Mouse (Mus musculus) limb, embryonic 15.5 days (tissue): ENCODE results near the gene Cyp4f17. TPM values are rescaled to one million over a fixed set of nuclear protein-coding genes. Genes with fewer than 3 reads are reported as not detected.

Source experiments
- ATAC-seq: fragments of 200-750 bp; cut with Nextera tagmentation; 2 replicates; pipeline ENCODE4 v1.8.0; 2017; ENCODE audit warnings: low read depth, moderate TSS enrichment; ENCODE audit not compliant: insufficient number of reproducible peaks, low FRiP score, low TSS enrichment
- H3K27ac ChIP-seq: fragments of 300-500 bp; sonication (generic); 2 replicates; pipeline ENCODE4 v1.5.1; 2015; ENCODE audit warnings: moderate library complexity, mild to moderate bottlenecking, inconsistent platforms
- H3K27me3 ChIP-seq: fragments of 300-500 bp; sonication (generic); 2 replicates; pipeline ENCODE4 v1.6.1; 2015; ENCODE audit warnings: inconsistent platforms
- H3K36me3 ChIP-seq: fragments of 300-500 bp; sonication (generic); 2 replicates; pipeline ENCODE4 v1.6.1; 2015; ENCODE audit warnings: inconsistent platforms
- H3K4me1 ChIP-seq: fragments of 300-500 bp; sonication (generic); 2 replicates; pipeline ENCODE4 v1.6.1; 2015; ENCODE audit warnings: inconsistent platforms
- H3K4me2 ChIP-seq: fragments of 300-500 bp; sonication (generic); 2 replicates; pipeline ENCODE4 v1.6.1; 2015; ENCODE audit warnings: mild to moderate bottlenecking, inconsistent platforms
- H3K4me3 ChIP-seq: fragments of 300-500 bp; sonication (generic); 2 replicates; pipeline ENCODE4 v1.5.1; 2015; ENCODE audit warnings: mild to moderate bottlenecking, inconsistent platforms
- H3K9ac ChIP-seq: fragments of 300-500 bp; sonication (generic); 2 replicates; pipeline ENCODE4 v1.6.1; 2015; ENCODE audit warnings: inconsistent platforms
- H3K9me3 ChIP-seq: fragments of 300-500 bp; sonication (generic); 2 replicates; pipeline ENCODE4 v1.6.1; 2016; ENCODE audit warnings: inconsistent platforms
- WGBS: fragments of 180-500 bp; shearing (Covaris S2); methylation state at CpG from one replicate; pipeline ENCODE4 v1.1.7; 2015; 5-methylcytosine and 5-hydroxymethylcytosine counted together
- polyA plus RNA-seq: library from polyadenylated mRNA; unstranded; fragments of >200 nt; fragmentation: Nextera tagmentation; extraction: Ambion mirVana; gene quantifications from 2 replicates; pipeline ENCODE4 v1.2.1, GENCODE M21; 2015

Cyp4f17 gene
- 12.6 and 12.9 TPM in 2 replicates for polyA plus RNA-seq

DNA sequence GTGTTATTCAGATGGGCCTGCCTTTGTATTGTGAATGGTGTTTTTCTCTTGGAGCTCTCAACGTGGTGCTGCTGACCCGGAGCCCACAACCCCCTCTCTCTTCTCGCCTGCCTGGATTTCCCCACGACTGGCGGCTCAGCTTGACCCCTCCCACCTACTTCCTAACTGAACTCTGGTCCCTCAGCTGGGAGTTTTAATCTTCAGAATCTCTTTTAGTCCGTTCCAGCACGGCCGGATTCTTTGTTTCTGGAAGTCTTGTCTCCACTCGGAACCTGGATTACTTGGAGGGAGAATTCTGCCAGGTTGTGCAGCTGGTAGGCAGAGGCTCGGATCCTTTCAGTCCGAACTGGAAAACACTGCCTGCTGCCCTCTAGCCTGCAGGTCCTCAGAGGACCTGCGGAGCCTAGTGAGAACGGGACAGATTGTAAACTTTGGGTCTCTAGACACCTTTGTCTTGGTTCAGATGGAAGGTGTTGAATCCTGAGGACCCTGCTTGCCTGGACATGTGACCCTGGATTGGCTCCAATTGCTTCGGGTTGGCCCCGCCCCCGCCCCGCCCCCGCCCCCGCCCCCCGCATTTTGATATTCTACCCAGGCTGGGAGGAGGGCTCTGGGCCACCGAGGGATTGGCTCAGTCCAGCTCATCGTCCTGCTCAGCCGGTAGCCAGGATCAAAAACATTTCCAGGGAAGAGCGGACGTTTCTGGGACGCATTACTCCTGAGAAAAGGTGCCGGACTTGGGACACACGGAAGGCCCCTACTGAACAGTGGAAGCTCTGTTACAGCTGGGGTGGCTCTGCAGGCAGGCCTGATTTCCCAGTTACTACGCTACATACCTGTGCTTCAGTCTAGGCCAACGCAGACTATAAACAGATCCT, at the start of gene Cyp4f17:
Cyp4f17 (plus strand) TSS at position 200 of the 878 bp plus-strand sequence.
- WGBS = under 1% methylated on average over 30 of the region's 30 CpGs
- Histone ChIP-seq H3K27me3 (no peaks in the 10 kb centered on the region), H3K4me2 (peak within 1 kb of the TSS; percentile 79), H3K9ac (peak within 1 kb of the TSS; percentile 50), H3K36me3 (peaks cover 12% of the 10 kb centered on the region), H3K9me3 (no peaks in the 10 kb centered on the region), H3K27ac (peak within 1 kb of the TSS; percentile 82), H3K4me1 (peaks cover 18% of the 10 kb centered on the region), H3K4me3 (peak within 1 kb of the TSS; percentile 52)
- peak; percentile 75 for ATAC-seq

DNA sequence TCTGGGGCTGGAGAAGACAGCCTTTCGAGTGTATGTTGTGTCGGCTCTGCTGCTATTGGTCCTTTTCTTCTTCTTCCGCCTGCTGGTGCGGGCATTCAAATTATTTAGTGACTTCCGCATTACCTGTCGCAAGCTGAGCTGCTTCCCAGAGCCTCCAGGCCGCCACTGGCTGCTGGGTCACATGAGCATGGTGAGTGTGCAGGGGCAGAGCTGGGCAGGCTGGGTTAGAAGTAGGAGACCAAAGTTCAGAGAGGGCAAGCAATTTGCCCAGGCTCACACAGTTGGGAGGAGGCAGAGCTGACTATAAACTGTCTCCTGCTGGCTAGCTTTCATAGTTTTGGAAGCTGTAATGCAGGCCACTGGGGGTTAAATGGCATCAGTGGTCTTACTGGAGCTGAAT, 37.4 kb upstream of the Cyp4f17 start:
- Histone ChIP-seq H3K27ac (no peak overlapping the region), H3K9ac (no peak overlapping the region), H3K27me3 (no peaks in the 10 kb centered on the region), H3K36me3 (no peaks in the 10 kb centered on the region), H3K4me3 (no peak overlapping the region), H3K9me3 (no peaks in the 10 kb centered on the region), H3K4me2 (no peak overlapping the region), H3K4me1 (no peaks in the 10 kb centered on the region)
- ATAC-seq = no peak
- 48% methylated on average over 7 of the region's 7 CpGs for WGBS

DNA sequence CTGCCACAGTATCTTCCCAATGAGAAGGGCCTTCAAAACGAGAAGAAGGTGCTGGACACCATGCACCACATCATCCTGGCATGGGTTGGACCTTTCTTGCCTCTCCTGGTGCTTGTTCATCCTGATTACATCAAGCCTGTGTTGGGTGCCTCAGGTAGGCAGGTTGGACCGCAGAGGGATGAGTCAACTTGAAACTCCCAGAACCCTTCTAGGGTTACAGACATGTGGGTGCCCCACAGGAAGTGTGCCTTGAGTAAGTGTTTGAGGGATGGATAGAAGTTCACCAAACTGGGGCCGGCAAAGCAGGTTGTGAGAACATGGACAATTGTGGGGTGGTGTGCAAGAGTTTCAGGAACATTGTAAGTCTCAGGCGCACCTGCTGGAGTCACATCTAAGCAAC, 35.1 kb upstream of the Cyp4f17 start:
- 73% methylated on average over 4 of the region's 4 CpGs for WGBS
- no peaks in the 10 kb centered on the region for H3K36me3 ChIP-seq
- H3K27ac ChIP-seq = no peak overlapping the region
- no peaks in the 10 kb centered on the region for H3K4me1 ChIP-seq
- no peaks in the 10 kb centered on the region for H3K27me3 ChIP-seq
- no peak overlapping the region for H3K9ac ChIP-seq
- no peak overlapping the region for H3K4me3 ChIP-seq
- no peak for ATAC-seq
- H3K9me3 ChIP-seq = no peaks in the 10 kb centered on the region
- H3K4me2 ChIP-seq = no peak overlapping the region

DNA sequence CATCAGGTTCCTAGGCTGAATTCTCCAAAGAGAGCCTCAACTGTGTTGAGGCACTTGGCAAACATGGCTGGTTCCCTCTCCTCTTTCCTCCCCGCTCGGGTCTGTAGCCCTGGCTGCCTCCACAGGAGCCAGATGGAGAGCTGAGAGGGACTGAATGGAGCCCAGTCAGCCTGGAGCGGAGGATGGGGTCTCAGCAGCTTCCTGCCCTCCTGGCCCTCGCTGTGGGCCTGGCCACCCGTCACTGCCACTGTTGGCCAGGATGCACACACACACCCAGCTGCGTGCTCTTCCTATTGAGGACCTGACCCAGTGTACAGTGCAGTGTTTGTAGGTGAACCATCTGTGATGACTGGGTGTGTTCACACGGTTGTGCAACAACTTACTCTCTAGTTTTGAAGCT, 33.7 kb upstream of the Cyp4f17 start:
- Histone ChIP-seq H3K4me1 (no peaks in the 10 kb centered on the region), H3K36me3 (no peaks in the 10 kb centered on the region), H3K27ac (no peak overlapping the region), H3K4me3 (no peak overlapping the region), H3K27me3 (no peaks in the 10 kb centered on the region), H3K9me3 (no peaks in the 10 kb centered on the region), H3K4me2 (no peak overlapping the region), H3K9ac (no peak overlapping the region)
- no peak for ATAC-seq
- WGBS = 52% methylated on average over 7 of the region's 7 CpGs

DNA sequence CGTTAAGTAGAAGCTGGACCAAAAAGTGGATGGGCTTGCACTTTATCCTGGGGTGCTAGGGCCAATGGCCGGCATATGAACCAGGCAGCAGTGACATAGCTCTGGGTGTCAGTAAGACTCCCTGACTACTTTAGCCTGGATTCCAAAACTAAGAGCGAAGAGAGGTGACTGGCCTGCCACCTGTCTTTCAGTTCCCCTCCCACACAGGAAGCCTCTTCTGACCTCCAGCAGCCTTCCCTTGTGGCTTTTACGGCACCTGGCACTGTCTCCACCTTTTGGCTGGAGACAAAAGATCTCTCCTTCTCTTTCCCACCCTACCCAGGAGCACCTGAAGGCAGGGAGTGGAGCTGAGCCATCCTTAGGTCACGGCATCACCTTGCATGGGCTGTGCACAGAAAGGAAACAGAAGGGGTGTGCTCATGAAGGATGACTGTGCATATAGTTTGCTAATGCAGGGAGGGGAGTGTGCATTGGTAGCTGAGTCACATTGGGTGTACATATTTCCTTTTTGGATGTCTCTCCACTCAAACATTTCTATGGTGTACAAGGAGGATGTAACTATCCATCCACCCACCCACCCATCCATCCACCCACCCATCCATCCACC, 30.8 kb upstream of the Cyp4f17 start:
- no peaks in the 10 kb centered on the region for H3K36me3 ChIP-seq
- no peak overlapping the region for H3K9ac ChIP-seq
- no peak for ATAC-seq
- H3K9me3 ChIP-seq = no peaks in the 10 kb centered on the region
- H3K27me3 ChIP-seq = no peaks in the 10 kb centered on the region
- WGBS = 76% methylated on average over 5 of the region's 5 CpGs
- no peak overlapping the region for H3K4me2 ChIP-seq
- H3K4me3 ChIP-seq = no peak overlapping the region
- no peak overlapping the region for H3K27ac ChIP-seq
- H3K4me1 ChIP-seq = no peaks in the 10 kb centered on the region

DNA sequence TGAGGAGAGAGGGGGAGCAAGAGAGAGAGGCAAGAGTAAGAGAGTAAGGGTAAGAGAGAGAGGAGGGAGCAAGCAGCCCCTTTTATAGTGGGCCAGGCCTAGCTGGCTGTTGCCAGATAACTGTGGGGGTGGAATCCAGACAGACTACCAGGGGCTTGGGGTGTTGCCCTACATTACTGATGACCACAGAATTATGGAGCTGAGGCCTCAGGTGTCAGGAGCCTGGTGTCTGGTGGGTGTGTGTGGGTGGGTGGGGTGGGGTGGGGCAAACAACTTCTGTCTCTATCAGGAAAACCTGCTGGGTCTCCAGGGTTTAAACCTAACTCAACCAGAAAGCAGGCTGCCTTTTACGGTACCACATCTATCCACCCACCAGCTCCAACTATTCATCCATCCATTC, 28.6 kb upstream of the Cyp4f17 start:
- Histone ChIP-seq H3K27ac (no peak overlapping the region), H3K4me3 (no peak overlapping the region), H3K36me3 (no peaks in the 10 kb centered on the region), H3K4me1 (no peaks in the 10 kb centered on the region), H3K4me2 (no peak overlapping the region), H3K9ac (no peak overlapping the region), H3K9me3 (no peaks in the 10 kb centered on the region), H3K27me3 (peaks cover 14% of the 10 kb centered on the region)
- 91% methylated on average over 1 of the region's 1 CpGs for WGBS
- ATAC-seq = no peak

DNA sequence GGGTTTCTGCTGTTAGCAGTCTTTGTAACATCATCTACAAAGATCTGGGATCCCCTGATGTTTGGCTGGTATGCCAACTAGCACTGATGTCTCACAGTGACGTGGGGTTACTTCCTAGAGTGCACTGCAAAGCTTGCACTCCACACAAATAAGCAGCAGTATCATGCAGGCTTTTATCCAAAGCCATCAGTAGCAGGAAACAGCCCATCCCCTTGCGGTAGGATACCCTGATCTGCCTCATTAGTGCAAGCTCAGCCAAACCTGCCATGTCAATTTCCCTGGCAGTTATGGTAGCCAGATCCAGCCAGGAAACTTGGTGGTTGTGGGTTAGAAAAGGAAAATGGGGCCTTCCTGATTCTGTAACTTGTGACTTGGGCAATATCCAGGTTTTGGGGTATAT, 27.1 kb upstream of the Cyp4f17 start:
- peaks cover 4% of the 10 kb centered on the region for H3K4me1 ChIP-seq
- no peak overlapping the region for H3K27ac ChIP-seq
- no peak for ATAC-seq
- H3K27me3 ChIP-seq = peaks cover 20% of the 10 kb centered on the region
- no peak overlapping the region for H3K4me2 ChIP-seq
- H3K9ac ChIP-seq = no peak overlapping the region
- H3K4me3 ChIP-seq = no peak overlapping the region
- WGBS = 58% methylated on average over 2 of the region's 2 CpGs
- no peaks in the 10 kb centered on the region for H3K36me3 ChIP-seq
- H3K9me3 ChIP-seq = no peaks in the 10 kb centered on the region

DNA sequence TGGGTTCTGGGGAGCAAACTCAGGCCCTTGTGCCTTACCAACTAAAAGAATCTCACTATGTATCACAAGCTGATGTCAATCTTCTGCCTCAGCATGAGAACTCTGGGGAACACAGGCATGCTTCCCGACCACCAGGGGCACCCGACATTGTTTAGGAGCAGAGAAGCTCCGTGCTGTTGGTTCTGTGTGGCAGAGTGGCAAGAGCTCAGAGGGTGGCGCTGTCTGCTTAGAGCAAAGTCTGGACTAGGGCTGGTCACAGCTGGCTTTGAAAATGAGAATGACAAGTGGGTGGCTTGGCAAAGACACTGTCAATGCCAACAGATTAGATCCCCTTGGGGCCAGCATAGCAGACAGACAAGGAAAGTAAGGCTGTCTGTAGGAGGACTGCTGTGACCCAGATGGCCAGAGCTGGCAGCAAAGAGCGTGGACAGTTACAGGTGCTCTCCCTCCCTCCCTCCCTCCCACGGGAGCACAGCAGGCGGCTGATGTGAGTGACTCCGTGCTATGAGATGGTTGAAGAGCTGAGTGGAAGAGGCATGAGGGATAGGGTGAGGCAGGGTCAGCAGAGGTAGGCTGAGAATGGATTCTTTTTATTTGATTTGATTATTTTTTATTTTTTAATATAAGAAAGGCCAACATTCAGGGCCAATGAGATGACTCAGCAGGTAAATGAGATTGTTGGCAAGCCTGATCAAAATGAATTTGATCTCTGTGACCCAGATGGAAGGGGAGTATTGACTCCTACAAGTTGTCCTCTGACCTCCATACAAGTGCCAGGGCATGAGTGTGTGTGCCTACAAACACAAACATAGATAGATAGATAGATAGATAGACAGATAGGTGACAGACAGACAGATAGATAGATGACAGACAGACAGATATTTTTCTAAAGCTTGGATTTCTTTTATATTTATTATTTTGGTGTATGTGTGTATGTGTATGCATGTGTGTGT, 26.0 kb upstream of the Cyp4f17 start:
- Histone ChIP-seq H3K9me3 (no peaks in the 10 kb centered on the region), H3K27ac (no peak overlapping the region), H3K9ac (no peak overlapping the region), H3K4me3 (no peak overlapping the region), H3K27me3 (peaks cover 22% of the 10 kb centered on the region), H3K4me2 (no peak overlapping the region), H3K36me3 (no peaks in the 10 kb centered on the region), H3K4me1 (peaks cover 4% of the 10 kb centered on the region)
- 16% methylated on average over 8 of the region's 8 CpGs for WGBS
- no peak for ATAC-seq

DNA sequence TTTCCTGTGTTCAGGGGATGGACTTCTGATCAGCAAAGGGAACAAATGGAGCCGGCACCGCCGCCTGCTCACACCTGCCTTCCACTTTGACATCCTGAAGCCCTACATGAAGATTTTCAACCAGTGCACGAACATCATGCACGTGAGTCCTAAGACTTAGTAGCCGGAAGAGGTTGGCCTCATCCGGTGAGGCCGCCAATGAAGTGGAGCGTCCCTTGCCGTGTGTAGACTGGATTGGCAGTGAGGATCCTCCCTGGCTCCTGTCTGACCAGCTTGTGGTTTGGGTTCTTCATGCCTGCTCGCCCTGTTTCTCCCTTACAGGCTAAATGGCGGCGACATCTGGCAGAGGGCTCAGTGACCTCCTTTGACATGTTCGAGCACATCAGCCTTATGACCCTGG, 24.1 kb upstream of the Cyp4f17 start:
- 69% methylated on average over 14 of the region's 14 CpGs for WGBS
- Histone ChIP-seq H3K36me3 (no peaks in the 10 kb centered on the region), H3K27ac (no peak overlapping the region), H3K4me2 (no peak overlapping the region), H3K4me3 (no peak overlapping the region), H3K9ac (no peak overlapping the region), H3K4me1 (peaks cover 4% of the 10 kb centered on the region), H3K27me3 (peaks cover 25% of the 10 kb centered on the region), H3K9me3 (no peaks in the 10 kb centered on the region)
- ATAC-seq = no peak

DNA sequence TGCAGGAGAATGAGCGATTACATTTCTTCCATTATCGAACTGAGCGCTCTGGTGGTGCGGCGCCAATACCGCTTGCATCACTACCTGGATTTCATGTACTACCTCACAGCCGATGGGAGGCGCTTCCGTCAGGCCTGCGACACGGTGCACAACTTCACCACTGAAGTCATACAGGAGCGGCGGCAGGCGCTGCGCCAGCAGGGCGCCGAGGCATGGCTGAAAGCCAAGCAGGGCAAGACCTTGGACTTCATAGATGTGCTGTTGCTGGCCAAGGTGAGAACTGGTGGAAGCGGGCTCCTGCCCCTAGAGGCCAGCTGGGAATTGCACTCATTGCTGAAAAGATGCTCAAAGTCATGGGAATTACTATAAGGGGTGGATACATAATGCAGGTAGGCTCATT, 22.6 kb upstream of the Cyp4f17 start:
- Histone ChIP-seq H3K4me1 (peaks cover 4% of the 10 kb centered on the region), H3K36me3 (no peaks in the 10 kb centered on the region), H3K4me2 (peak overlapping the region; percentile 37), H3K27ac (no peak overlapping the region), H3K27me3 (peaks cover 25% of the 10 kb centered on the region), H3K9me3 (no peaks in the 10 kb centered on the region), H3K4me3 (0 out of 2 replicates have a peak overlapping the region, but pooled peaks have one; percentile 7), H3K9ac (no peak overlapping the region)
- WGBS = 15% methylated on average over 18 of the region's 18 CpGs
- ATAC-seq = no peak

DNA sequence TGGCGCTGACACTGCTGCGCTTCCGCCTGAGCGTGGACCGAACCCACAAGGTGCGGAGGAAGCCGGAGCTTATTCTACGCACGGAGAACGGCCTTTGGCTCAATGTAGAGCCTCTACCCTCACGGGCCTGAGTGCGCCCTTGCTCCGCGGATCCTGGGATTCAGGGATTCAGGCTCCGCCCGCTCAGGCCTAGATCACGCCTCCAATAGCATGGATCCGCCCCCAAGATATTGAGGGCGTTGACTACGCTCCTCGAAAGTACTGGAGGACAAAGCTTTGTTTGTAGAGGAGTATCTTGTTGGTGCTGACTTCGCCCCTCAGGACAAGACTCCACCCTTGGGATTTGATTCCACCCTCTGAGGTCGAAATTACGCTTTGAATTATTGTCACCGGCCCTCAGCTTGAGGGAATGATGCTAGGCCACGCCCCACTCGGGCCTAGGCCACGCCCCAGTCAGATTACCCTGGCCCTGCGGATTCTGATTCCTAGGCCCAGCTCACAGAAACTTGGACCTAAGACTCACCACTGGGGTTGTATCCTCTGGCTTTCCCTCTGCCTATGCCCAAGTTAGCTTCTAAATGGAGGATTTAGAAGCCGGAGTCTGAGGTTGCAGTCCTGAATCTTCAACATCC, 13.4 kb upstream of the Cyp4f17 start:
- no peak for ATAC-seq
- H3K9ac ChIP-seq = no peak overlapping the region
- no peaks in the 10 kb centered on the region for H3K9me3 ChIP-seq
- H3K4me1 ChIP-seq = peaks cover 8% of the 10 kb centered on the region; the same call in 1 of the 2 replicates
- peaks cover 12% of the 10 kb centered on the region for H3K27me3 ChIP-seq
- H3K36me3 ChIP-seq = no peaks in the 10 kb centered on the region
- H3K4me2 ChIP-seq = peak overlapping the region; percentile 52
- whole genome bisulfite sequencing = 10% methylated on average over 30 of the region's 30 CpGs
- H3K4me3 ChIP-seq = peak overlapping the region; percentile 33
- H3K27ac ChIP-seq = no peak overlapping the region
